Mouse (Mus musculus): ENCODE data around the gene Dennd1b.

Gene Dennd1b

DNA sequence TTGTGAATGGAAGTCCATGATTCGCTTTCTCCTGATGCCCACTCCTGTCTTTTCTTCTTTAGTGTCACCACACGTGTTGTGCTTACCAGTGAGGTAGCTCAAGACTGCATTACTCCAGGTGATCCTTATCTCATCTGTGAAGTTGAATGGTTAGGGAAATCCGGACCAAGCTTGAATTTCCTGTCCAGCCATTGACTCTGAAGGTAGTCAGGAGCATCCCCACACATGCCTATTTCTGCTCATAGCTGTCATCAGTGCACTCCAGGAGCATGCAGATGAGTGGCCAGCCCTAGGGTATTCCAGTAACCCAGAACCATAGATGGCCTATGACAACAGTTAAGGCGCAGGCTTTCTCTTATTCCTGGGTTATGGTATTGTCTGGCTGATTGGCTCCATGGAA, 20.9 kb downstream of the Dennd1b start:
- no peaks in the 10 kb centered on the region for H3K27me3 ChIP-seq (ENCODE audit: insufficient read depth, low read length)
- no peak overlapping the region for H3K4me3 ChIP-seq (replicated peaks; ENCODE audit: low read length)
- H3K4me1 ChIP-seq (replicated peaks; ENCODE audit: low read depth, low read length), result no peaks in the 10 kb centered on the region
- TF ChIP-seq NANOG (IDR thresholded peaks at IDR 0.05; ENCODE audit: borderline replicate concordance, low read length) (no peak), POU5F1 (IDR thresholded peaks at IDR 0.05; ENCODE audit: borderline replicate concordance, low read length) (no peak), CTCF (conservative IDR thresholded peaks at IDR 0.05; ENCODE audit: low read length) (no peak)
- H3K9me3 ChIP-seq (ENCODE audit: low read length), result no peaks in the 10 kb centered on the region
- no peaks in the 10 kb centered on the region for H3K36me3 ChIP-seq (ENCODE audit: insufficient read depth, low read length)

DNA sequence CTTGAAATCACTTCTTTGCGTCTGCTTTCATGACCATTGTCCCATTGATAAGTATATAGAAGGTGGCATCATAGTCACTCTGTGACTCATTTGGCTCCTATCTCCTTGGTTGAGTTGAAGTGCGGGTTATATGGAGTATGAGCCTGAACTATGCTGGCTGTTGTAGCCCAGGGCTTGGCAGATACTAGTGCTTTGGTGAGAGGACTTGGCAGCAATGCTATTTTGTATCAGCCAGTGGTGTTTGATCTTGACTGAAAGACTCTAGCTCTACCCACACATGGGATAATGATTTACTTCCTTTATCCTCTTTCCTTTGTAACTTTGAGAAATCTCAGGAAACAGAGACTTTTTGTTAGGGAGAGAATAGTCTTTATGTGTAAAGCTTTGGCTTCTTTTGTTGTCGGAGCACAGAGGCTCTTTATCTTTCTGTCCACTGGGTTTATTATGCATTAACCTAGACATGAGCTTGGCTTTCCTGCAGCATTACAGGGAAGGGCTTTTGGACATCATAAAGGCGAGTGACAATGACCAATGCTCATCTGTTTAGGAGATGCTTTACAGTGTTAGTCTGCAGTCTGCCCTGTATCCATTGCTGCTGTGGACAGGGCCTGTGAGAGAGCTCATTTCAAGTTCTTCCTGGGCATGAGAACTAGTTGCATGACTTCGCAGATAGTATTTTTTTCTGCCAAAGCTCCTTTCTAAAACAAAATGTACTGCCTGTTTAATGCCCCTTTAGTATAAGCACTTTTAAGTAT, 29.3 kb downstream of the Dennd1b start:
- H3K36me3 ChIP-seq (ENCODE audit: insufficient read depth, low read length), result no peaks in the 10 kb centered on the region
- H3K27me3 ChIP-seq (ENCODE audit: insufficient read depth, low read length), result no peaks in the 10 kb centered on the region
- 0 out of 2 replicates have a peak, but pooled peaks cover 5% of the 10 kb centered on the region for H3K4me1 ChIP-seq (replicated peaks; ENCODE audit: low read depth, low read length)
- no peak for TF ChIP-seq CTCF (conservative IDR thresholded peaks at IDR 0.05; ENCODE audit: low read length)
- TF ChIP-seq NANOG (IDR thresholded peaks at IDR 0.05; ENCODE audit: borderline replicate concordance, low read length), result no peak
- TF ChIP-seq POU5F1 (IDR thresholded peaks at IDR 0.05; ENCODE audit: borderline replicate concordance, low read length), result no peak
- H3K9me3 ChIP-seq (ENCODE audit: low read length), result no peaks in the 10 kb centered on the region
- no peak overlapping the region for H3K4me3 ChIP-seq (replicated peaks; ENCODE audit: low read length)

DNA sequence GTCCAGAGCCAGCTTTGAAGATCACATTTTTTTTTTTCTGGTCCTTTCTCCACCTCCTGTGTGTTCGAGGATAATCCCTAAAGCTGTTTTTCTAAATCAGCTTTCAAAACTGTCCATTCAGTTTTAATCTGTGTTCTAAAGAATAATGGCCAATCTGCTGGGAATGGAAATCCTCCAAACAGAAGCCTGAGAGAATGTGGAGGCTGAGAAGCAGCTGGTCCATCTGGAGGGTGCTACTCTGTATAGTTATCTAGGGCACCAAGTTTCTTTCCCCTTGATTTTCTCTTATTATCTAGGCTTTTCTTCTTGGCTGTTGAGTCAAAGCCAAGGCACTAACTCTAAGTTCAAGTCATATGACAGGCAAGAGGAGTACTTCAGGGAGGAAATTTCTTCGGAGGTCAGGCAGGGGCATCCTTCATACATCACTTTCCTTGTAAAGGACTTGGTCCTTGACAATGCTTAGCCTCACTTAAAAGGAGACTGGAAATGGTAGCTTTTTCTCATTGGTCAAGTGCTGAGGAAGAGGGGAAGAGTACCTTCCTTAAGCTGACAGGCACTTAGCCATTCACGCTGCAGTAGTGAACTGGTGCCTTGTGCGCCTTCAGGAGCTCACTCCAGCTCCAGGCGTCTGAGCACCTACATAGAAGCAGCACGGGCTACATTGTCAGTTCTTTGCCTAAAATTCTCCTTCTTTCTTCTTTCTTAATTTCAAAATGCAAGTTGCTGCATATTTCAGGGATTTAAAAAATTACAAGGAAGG, 32.6 kb downstream of the Dennd1b start:
- no peaks in the 10 kb centered on the region for H3K27me3 ChIP-seq (ENCODE audit: insufficient read depth, low read length)
- no peaks in the 10 kb centered on the region for H3K36me3 ChIP-seq (ENCODE audit: insufficient read depth, low read length)
- TF ChIP-seq NANOG (IDR thresholded peaks at IDR 0.05; ENCODE audit: borderline replicate concordance, low read length), result no peak
- H3K4me1 ChIP-seq (replicated peaks; ENCODE audit: low read depth, low read length), result peaks cover 4% of the 10 kb centered on the region
- H3K4me3 ChIP-seq (replicated peaks; ENCODE audit: low read length), result no peak overlapping the region
- H3K9me3 ChIP-seq (ENCODE audit: low read length), result no peaks in the 10 kb centered on the region

DNA sequence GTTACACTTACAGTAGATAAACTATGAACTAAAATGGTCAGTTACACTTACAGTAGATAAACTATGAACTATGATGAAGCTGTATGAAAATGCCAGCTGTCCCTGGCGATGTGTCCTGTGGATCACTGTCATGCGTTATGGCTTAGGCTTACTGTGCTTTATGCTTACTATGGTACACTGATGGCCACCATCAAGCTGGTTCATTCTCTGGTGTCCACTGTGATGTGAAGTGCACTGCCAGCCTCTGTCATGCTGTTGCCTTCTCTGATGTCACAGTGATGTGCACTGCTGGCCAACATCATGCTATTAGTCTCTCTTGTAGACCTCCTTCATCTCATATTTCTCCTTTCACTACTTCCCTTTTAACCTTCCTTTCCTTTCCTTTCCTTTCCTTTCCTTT, 33.4 kb downstream of the Dennd1b start:
- H3K4me1 ChIP-seq (replicated peaks; ENCODE audit: low read depth, low read length), result peaks cover 3% of the 10 kb centered on the region
- TF ChIP-seq POU5F1 (IDR thresholded peaks at IDR 0.05; ENCODE audit: borderline replicate concordance, low read length), result no peak
- no peaks in the 10 kb centered on the region for H3K27me3 ChIP-seq (ENCODE audit: insufficient read depth, low read length)
- H3K9me3 ChIP-seq (ENCODE audit: low read length), result no peaks in the 10 kb centered on the region
- H3K36me3 ChIP-seq (ENCODE audit: insufficient read depth, low read length), result no peaks in the 10 kb centered on the region
- H3K4me3 ChIP-seq (replicated peaks; ENCODE audit: low read length), result no peak overlapping the region

DNA sequence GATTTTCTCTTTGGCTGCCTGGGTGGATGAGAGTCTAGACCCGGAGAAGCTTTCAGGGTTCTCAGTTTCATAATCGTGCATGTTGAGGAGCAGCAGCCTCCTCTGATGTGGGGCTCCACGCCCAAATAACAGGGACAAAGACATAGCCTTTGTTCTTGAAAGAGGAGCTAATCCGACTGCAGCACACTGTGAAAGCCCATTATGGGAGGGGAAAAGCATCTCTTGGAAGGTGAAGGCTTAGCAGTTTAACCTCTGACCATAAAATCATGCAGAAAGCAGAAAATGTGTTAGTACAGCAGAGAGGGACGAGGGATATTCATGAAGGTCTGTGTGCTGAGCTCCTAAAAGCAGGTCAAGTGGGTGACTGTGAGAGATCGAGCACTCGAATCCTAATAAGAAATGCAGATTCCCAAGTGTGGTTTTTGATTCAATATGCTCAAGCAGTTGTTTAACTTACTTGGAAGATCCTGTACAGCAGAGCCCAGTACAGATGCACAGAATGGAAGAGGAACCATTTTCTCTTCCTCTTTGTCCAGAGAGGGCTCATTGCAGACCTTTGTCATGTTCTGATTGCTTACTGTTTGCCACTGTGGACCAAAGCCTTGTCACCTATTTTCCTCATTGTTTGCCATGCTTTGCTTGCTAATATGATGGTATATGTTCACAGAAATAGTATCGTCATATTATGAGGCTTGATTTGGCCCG, 37.6 kb downstream of the Dennd1b start:
- no peaks in the 10 kb centered on the region for H3K9me3 ChIP-seq (ENCODE audit: low read length)
- no peaks in the 10 kb centered on the region for H3K27me3 ChIP-seq (ENCODE audit: insufficient read depth, low read length)
- TF ChIP-seq NANOG (IDR thresholded peaks at IDR 0.05; ENCODE audit: borderline replicate concordance, low read length) (no peak), POU5F1 (IDR thresholded peaks at IDR 0.05; ENCODE audit: borderline replicate concordance, low read length) (no peak), CTCF (conservative IDR thresholded peaks at IDR 0.05; ENCODE audit: low read length) (no peak)
- H3K36me3 ChIP-seq (ENCODE audit: insufficient read depth, low read length), result no peaks in the 10 kb centered on the region
- peaks cover 3% of the 10 kb centered on the region for H3K4me1 ChIP-seq (replicated peaks; ENCODE audit: low read depth, low read length)
- H3K4me3 ChIP-seq (replicated peaks; ENCODE audit: low read length), result no peak overlapping the region

DNA sequence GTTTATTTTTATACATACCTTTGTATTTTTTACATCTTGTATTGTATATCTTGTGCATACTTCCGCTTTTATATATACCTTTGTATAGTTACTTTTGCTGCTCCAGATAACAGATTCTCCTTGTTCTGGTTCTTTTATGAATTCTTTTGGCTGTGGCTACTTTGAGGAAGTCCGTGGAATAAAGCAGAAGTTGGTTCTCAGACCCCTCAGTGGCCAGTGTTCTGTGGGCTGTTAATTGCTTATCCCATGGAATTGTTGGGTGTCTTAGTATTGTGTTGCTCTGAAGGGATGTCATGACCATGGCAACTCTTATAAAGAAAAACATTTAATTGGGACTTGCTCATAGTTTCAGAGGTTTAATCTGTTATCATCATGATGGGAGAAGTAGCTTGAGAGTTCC, 40.3 kb downstream of the Dennd1b start:
- TF ChIP-seq POU5F1 (IDR thresholded peaks at IDR 0.05; ENCODE audit: borderline replicate concordance, low read length), result no peak
- no peak for TF ChIP-seq NANOG (IDR thresholded peaks at IDR 0.05; ENCODE audit: borderline replicate concordance, low read length)
- TF ChIP-seq CTCF (conservative IDR thresholded peaks at IDR 0.05; ENCODE audit: low read length), result no peak
- H3K36me3 ChIP-seq (ENCODE audit: insufficient read depth, low read length), result no peaks in the 10 kb centered on the region
- peaks cover 3% of the 10 kb centered on the region for H3K4me1 ChIP-seq (replicated peaks; ENCODE audit: low read depth, low read length)
- no peaks in the 10 kb centered on the region for H3K27me3 ChIP-seq (ENCODE audit: insufficient read depth, low read length)
- no peaks in the 10 kb centered on the region for H3K9me3 ChIP-seq (ENCODE audit: low read length)
- no peak overlapping the region for H3K4me3 ChIP-seq (replicated peaks; ENCODE audit: low read length)

DNA sequence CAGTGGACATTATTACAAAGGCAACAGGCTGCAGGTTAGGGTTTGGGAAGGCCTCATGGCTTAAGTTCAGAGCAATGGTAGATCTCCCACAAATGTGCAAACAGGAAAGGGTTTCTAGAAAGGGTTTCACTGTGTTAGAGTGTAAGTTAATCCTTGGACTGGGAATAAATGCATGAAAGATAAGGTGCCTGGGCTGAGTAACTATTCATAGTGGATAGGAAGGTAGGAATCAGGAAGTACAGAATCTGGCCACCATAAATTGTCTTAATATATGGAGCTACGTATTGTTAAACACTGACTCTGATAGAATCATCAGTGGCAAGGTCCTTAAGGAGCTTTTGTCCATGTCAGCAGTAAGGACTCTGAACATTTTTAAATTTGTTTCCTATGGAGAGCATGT, 42.8 kb downstream of the Dennd1b start:
- Histone ChIP-seq H3K4me1 (replicated peaks; ENCODE audit: low read depth, low read length) (no peaks in the 10 kb centered on the region), H3K27me3 (ENCODE audit: insufficient read depth, low read length) (no peaks in the 10 kb centered on the region), H3K4me3 (replicated peaks; ENCODE audit: low read length) (no peak overlapping the region), H3K9me3 (ENCODE audit: low read length) (no peaks in the 10 kb centered on the region), H3K36me3 (ENCODE audit: insufficient read depth, low read length) (no peaks in the 10 kb centered on the region)
- no peak for TF ChIP-seq CTCF (conservative IDR thresholded peaks at IDR 0.05; ENCODE audit: low read length)
- TF ChIP-seq NANOG (IDR thresholded peaks at IDR 0.05; ENCODE audit: borderline replicate concordance, low read length), result no peak
- TF ChIP-seq POU5F1 (IDR thresholded peaks at IDR 0.05; ENCODE audit: borderline replicate concordance, low read length), result no peak

DNA sequence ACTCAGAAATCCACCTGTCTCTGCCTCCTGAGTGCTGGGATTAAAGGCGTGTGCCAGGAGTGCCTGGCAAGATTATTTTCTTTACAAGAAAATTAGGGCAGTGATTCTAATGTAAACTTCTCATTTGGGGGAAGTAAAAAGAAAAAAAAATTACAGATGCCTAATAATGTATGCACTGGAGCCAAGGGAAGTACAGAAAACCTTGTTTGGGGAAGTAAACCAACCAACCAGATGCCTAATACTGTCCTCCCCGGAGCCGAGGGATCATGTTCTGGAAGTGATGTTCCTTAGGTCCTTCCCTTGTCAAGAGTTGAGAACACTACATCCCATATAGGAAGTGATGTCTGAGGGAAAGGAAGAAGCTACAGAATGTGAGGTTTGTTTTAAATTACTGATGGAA, 44.2 kb downstream of the Dennd1b start:
- H3K9me3 ChIP-seq (ENCODE audit: low read length), result no peaks in the 10 kb centered on the region
- H3K4me3 ChIP-seq (replicated peaks; ENCODE audit: low read length), result no peak overlapping the region
- no peaks in the 10 kb centered on the region for H3K36me3 ChIP-seq (ENCODE audit: insufficient read depth, low read length)
- H3K4me1 ChIP-seq (replicated peaks; ENCODE audit: low read depth, low read length), result no peaks in the 10 kb centered on the region
- TF ChIP-seq POU5F1 (IDR thresholded peaks at IDR 0.05; ENCODE audit: borderline replicate concordance, low read length), result no peak
- no peak for TF ChIP-seq CTCF (conservative IDR thresholded peaks at IDR 0.05; ENCODE audit: low read length)
- no peak for TF ChIP-seq NANOG (IDR thresholded peaks at IDR 0.05; ENCODE audit: borderline replicate concordance, low read length)
- H3K27me3 ChIP-seq (ENCODE audit: insufficient read depth, low read length), result no peaks in the 10 kb centered on the region

Data from E14TG2a.4 (cell line).